Mouse (Mus musculus) limb, embryonic 15.5 days (tissue): Measurements from ENCODE around the gene Arhgap17. TPM values are rescaled to one million over a fixed set of nuclear protein-coding genes. Genes with fewer than 3 reads are reported as not detected.

Experiments used
- ATAC-seq: fragments of 200-750 bp; cut with Nextera tagmentation; 2 replicates; pipeline ENCODE4 v1.8.0; 2017; ENCODE audit warnings: low read depth, moderate TSS enrichment; ENCODE audit not compliant: insufficient number of reproducible peaks, low FRiP score, low TSS enrichment
- H3K27ac ChIP-seq: fragments of 300-500 bp; sonication (generic); 2 replicates; pipeline ENCODE4 v1.5.1; 2015; ENCODE audit warnings: moderate library complexity, mild to moderate bottlenecking, inconsistent platforms
- H3K27me3 ChIP-seq: fragments of 300-500 bp; sonication (generic); 2 replicates; pipeline ENCODE4 v1.6.1; 2015; ENCODE audit warnings: inconsistent platforms
- H3K36me3 ChIP-seq: fragments of 300-500 bp; sonication (generic); 2 replicates; pipeline ENCODE4 v1.6.1; 2015; ENCODE audit warnings: inconsistent platforms
- H3K4me1 ChIP-seq: fragments of 300-500 bp; sonication (generic); 2 replicates; pipeline ENCODE4 v1.6.1; 2015; ENCODE audit warnings: inconsistent platforms
- H3K4me2 ChIP-seq: fragments of 300-500 bp; sonication (generic); 2 replicates; pipeline ENCODE4 v1.6.1; 2015; ENCODE audit warnings: mild to moderate bottlenecking, inconsistent platforms
- H3K4me3 ChIP-seq: fragments of 300-500 bp; sonication (generic); 2 replicates; pipeline ENCODE4 v1.5.1; 2015; ENCODE audit warnings: mild to moderate bottlenecking, inconsistent platforms
- H3K9ac ChIP-seq: fragments of 300-500 bp; sonication (generic); 2 replicates; pipeline ENCODE4 v1.6.1; 2015; ENCODE audit warnings: inconsistent platforms
- H3K9me3 ChIP-seq: fragments of 300-500 bp; sonication (generic); 2 replicates; pipeline ENCODE4 v1.6.1; 2016; ENCODE audit warnings: inconsistent platforms
- WGBS: fragments of 180-500 bp; shearing (Covaris S2); methylation state at CpG from one replicate; pipeline ENCODE4 v1.1.7; 2015; 5-methylcytosine and 5-hydroxymethylcytosine counted together
- polyA plus RNA-seq: library from polyadenylated mRNA; unstranded; fragments of >200 nt; fragmentation: Nextera tagmentation; extraction: Ambion mirVana; gene quantifications from 2 replicates; pipeline ENCODE4 v1.2.1, GENCODE M21; 2015

Arhgap17 gene
- polyA plus RNA-seq, 1 experiment from 2014 or later: 19.6 TPM

DNA sequence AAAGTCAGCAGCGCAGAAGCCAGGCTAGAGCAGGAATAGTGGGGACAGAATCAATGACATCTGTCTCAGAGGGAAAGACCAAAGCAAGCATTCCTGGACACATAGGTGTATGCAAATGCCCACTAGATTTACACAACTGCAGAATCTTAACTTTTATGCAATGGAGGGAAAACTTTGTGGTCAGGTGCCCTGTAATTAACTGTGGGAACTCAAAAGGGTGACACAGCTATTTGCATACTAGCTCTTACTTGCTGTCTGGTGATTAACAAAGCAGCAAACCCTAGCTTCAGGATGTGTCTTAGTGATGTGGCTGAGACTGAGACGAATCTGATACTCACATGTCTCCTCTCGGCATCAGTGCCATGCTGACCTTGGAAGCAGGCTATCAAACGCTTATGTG lies 42.8 kb downstream of the Arhgap17 start:
- peaks cover 23% of the 10 kb centered on the region for H3K4me1 ChIP-seq
- no peak for ATAC-seq
- no peaks in the 10 kb centered on the region for H3K27me3 ChIP-seq
- H3K27ac ChIP-seq: no peak overlapping the region
- WGBS: 87% methylated on average over 4 of the region's 4 CpGs
- no peaks in the 10 kb centered on the region for H3K9me3 ChIP-seq
- no peak overlapping the region for H3K9ac ChIP-seq
- H3K4me2 ChIP-seq: no peak overlapping the region
- peaks cover 42% of the 10 kb centered on the region for H3K36me3 ChIP-seq
- H3K4me3 ChIP-seq: no peak overlapping the region

DNA sequence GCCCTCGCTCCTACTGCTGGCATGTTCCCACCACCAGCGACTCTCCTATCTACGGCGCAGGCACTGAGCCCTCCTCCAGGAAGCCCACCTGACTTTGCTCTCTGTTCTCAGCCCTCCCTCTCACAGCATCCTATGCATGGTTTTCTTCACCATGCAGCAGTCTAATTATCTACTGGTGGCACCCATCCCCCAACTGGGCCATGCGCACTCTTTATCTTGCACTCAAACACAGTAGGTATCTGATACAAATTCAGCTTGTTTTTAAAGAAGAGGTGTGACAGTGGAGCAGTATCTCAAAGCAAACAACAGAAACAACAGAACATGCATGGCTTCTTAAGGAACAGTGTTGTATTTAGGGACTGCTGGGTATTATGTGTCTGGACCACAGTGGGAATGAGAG lies 43.7 kb downstream of the Arhgap17 start:
- 96% methylated on average over 5 of the region's 5 CpGs for WGBS
- Histone ChIP-seq H3K36me3 (peaks cover 51% of the 10 kb centered on the region), H3K4me2 (no peak overlapping the region), H3K4me3 (no peak overlapping the region), H3K27ac (no peak overlapping the region), H3K4me1 (peaks cover 20% of the 10 kb centered on the region), H3K27me3 (no peaks in the 10 kb centered on the region), H3K9me3 (no peaks in the 10 kb centered on the region), H3K9ac (no peak overlapping the region)
- no peak for ATAC-seq

DNA sequence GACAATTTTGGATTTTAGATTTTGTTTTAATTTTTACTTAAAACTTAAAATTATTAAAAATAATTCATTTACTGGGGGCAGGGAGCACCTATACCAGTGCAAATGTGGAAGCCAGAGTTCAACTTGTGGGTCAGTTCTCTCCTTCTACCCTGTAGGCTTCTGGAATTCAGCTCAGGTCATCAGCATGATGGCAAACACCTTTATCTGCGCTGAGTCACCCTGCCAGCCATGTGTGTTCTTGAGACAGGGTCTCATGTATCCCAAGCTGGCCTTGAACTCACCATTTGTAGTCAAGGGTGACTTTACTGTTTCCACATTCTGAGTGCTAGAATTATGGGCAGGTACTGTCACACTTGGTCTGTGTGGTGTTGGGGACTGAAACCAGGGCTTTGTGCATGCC lies 45.6 kb downstream of the Arhgap17 start:
- ATAC-seq: no peak
- 97% methylated on average over 1 of the region's 1 CpGs for WGBS

DNA sequence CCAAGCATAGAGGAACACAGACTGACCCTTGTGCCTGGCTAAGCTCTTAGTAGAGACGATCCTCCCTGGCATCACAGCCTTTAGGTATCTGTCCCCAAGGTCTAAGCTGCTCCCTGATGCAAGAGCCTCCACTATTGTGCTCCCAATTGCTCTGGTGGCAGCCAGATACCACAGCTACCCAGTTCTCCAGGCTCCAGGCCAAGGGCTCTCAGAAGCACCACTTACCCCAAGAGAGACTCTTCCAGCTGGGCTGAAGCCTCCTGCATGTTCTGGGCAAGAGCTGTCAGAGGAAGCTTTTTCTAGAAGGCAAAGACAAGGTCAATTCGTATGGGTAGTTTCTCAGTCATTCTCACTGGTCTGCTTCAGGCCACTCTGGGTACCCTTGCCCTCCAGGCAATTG lies 46.3 kb downstream of the Arhgap17 start:
- H3K27ac ChIP-seq: no peak overlapping the region
- peaks cover 71% of the 10 kb centered on the region for H3K36me3 ChIP-seq
- H3K4me2 ChIP-seq: no peak overlapping the region
- H3K9ac ChIP-seq: no peak overlapping the region
- WGBS: 87% methylated on average over 2 of the region's 2 CpGs
- no peak for ATAC-seq
- H3K27me3 ChIP-seq: no peaks in the 10 kb centered on the region
- no peaks in the 10 kb centered on the region for H3K9me3 ChIP-seq
- H3K4me3 ChIP-seq: no peak overlapping the region
- peaks cover 8% of the 10 kb centered on the region; the same call in 1 of the 2 replicates for H3K4me1 ChIP-seq

More for the DNA sequence above, 45.6 kb downstream of the Arhgap17 start:
- Histone ChIP-seq H3K9me3 (no peaks in the 10 kb centered on the region), H3K27me3 (no peaks in the 10 kb centered on the region), H3K4me2 (no peak overlapping the region), H3K4me1 (peaks cover 10% of the 10 kb centered on the region; the same call in 1 of the 2 replicates), H3K4me3 (no peak overlapping the region), H3K27ac (no peak overlapping the region), H3K36me3 (peaks cover 64% of the 10 kb centered on the region), H3K9ac (no peak overlapping the region)

DNA sequence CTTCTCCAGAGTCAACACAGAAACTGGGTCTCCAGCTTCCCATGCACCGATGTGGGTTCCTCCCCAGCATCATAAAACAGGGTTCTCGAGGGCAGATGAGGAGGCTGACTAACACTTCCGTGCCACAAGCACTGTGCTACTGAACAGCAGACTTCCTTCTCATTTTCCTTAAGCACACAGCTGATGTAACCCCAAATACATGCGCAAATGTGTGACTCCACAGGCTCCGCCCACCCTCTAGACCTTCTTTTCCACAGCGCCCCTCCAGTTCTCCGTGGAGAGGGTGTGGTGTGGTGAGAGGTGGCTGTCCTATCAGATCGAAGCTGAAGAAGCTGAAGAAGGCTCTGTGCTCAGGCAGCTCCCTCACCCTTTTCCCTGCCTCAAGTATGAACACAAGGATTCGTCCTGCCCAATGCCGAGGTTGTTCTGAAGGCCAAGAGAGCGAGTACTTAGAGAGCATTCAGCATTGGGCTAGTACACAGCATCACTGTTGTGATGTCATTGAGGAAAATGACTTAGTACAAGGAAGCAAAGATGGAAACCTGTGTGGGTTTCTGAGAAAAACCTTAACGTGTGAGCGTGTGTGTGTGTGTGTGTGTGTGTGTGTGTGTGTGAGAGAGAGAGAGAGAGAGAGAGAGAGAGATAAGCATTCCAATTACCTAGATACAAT lies 47.1 kb downstream of the Arhgap17 start:
- H3K4me1 ChIP-seq: 0 out of 2 replicates have a peak, but pooled peaks cover under 1% of the 10 kb centered on the region
- no peak for ATAC-seq

DNA sequence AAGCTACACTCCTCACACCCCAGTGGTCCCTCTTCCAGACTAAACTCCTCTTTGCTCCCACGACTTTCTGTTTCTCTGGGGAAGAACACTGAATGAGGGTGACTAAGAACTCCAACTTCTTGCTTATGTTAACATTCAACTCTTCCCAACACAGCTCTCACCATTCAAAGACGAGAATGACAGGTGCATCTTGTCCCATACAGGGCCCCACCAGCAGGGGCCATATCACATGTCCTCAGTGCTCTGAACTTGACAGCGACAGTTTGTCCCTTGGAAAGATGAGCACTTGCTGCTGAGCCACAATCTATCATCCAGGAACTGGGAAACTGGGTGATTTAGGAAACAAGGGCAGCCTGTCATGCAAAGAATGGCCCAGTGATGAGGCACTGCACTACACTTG lies 57.0 kb downstream of the Arhgap17 start:
- H3K27me3 ChIP-seq: no peaks in the 10 kb centered on the region
- no peak overlapping the region for H3K4me2 ChIP-seq
- no peak overlapping the region for H3K4me3 ChIP-seq
- H3K4me1 ChIP-seq: no peaks in the 10 kb centered on the region
- WGBS: 88% methylated on average over 3 of the region's 3 CpGs
- H3K36me3 ChIP-seq: peaks cover 84% of the 10 kb centered on the region
- H3K9ac ChIP-seq: no peak overlapping the region
- ATAC-seq: no peak
- no peaks in the 10 kb centered on the region for H3K9me3 ChIP-seq
- no peak overlapping the region for H3K27ac ChIP-seq

More for the DNA sequence above, 47.1 kb downstream of the Arhgap17 start:
- Histone ChIP-seq H3K27me3 (no peaks in the 10 kb centered on the region), H3K27ac (no peak overlapping the region), H3K9ac (no peak overlapping the region), H3K4me2 (no peak overlapping the region), H3K4me3 (no peak overlapping the region), H3K9me3 (no peaks in the 10 kb centered on the region), H3K36me3 (peaks cover 76% of the 10 kb centered on the region)
- 86% methylated on average over 13 of the region's 13 CpGs for WGBS

DNA sequence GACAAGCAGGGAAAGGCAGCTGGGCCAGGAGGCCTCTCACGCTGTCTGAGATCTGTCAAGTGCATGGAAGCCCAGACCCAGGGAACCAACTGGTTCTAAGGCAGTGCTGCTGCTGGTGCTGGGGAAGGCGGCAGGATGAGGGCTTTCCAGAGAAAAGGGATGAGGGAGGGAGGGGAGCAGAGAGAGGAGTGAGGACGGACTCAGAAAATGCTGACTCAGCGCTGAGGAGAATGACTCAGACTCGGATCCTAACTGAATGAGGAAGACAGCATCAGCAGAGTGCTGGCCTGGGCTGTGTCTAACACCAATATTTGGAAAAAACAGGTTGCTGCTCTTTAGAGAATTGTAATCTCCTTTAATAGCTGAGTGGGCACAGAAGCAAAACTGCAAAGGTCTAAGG lies 57.9 kb downstream of the Arhgap17 start:
- Histone ChIP-seq H3K27me3 (no peaks in the 10 kb centered on the region), H3K9me3 (no peaks in the 10 kb centered on the region), H3K4me1 (no peaks in the 10 kb centered on the region), H3K4me2 (no peak overlapping the region), H3K9ac (no peak overlapping the region), H3K4me3 (no peak overlapping the region), H3K36me3 (peaks cover 86% of the 10 kb centered on the region), H3K27ac (no peak overlapping the region)
- 78% methylated on average over 5 of the region's 5 CpGs for WGBS
- no peak for ATAC-seq

DNA sequence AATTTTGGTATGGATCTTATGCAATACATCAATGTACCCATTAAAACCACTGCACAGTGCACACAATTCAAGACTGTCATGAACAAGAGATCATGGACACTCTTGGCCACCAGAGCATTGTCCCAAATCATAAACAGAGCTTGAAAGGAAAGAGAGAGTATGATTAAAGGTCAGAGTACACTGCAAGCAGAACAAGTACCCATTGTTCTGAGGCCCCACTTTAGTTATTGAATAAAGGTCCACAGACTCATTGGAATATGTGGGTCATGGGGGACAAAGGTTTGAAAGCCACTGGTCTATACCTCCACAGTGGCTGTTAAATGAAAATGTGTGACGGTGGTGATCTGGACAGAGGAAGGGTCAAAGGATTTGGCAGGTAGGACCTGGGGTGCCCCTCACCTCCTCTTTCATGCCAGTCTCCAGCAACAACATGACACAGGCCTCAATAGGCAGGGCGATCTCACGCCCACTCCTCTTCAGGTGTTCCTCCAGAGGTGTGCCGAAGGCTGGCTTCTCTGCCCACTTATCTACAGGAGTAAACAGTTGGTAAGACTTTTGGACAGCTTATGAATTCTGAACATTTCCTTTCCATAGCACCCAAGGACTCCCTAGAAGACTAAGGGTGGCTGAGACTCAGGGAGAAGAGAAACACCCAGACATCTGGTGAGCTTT lies 61.7 kb downstream of the Arhgap17 start:
- Histone ChIP-seq H3K4me2 (no peak overlapping the region), H3K9ac (no peak overlapping the region), H3K9me3 (no peaks in the 10 kb centered on the region), H3K27me3 (no peaks in the 10 kb centered on the region), H3K36me3 (peaks cover 90% of the 10 kb centered on the region), H3K4me3 (no peak overlapping the region), H3K4me1 (no peaks in the 10 kb centered on the region), H3K27ac (no peak overlapping the region)
- WGBS: 92% methylated on average over 4 of the region's 4 CpGs
- no peak for ATAC-seq

DNA sequence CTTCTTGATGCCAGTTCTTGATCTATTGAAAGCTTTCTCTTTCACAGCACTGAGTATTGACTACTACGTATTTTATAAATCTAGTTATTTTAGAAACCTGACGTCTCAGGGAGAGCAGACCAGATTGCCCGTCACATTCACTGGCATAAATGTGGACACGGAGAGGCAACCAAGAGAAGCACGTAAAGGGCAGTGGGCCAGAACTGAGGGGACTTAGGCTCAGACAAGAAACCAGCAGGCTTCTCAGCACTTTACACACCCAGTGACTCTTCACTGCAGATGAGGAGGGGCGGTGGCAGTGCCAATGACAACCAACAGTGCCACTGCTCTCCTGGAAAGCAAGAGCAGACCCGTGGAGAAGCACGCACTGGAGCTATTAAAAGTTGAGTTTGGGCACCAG lies 62.5 kb downstream of the Arhgap17 start:
- no peak for ATAC-seq
- Histone ChIP-seq H3K9ac (no peak overlapping the region), H3K4me1 (no peaks in the 10 kb centered on the region), H3K4me3 (no peak overlapping the region), H3K4me2 (no peak overlapping the region), H3K27ac (no peak overlapping the region), H3K9me3 (no peaks in the 10 kb centered on the region), H3K27me3 (no peaks in the 10 kb centered on the region), H3K36me3 (peaks cover 89% of the 10 kb centered on the region)
- WGBS: 95% methylated on average over 8 of the region's 8 CpGs

DNA sequence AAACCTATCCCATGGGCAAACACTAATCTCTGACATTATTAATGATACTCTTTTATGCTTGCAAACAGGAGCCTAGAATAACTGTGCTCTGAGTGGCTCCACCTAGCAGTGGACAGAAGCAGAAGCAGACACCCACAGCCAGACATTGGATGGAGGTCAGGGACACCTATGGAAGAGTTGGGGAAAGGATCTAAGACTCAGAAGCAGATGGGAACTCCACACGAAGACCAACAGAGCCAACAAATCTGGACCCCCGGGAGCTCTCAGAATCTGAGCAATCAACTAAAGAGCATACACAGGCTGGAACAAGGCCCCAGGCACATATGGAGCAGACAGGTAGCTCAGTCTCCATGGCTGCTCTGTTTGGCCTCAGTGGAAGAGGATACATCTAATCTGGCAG lies 64.3 kb downstream of the Arhgap17 start:
- Histone ChIP-seq H3K9ac (no peak overlapping the region), H3K27ac (no peak overlapping the region), H3K36me3 (peaks cover 76% of the 10 kb centered on the region), H3K27me3 (no peaks in the 10 kb centered on the region), H3K4me3 (no peak overlapping the region), H3K4me1 (no peaks in the 10 kb centered on the region), H3K4me2 (no peak overlapping the region), H3K9me3 (no peaks in the 10 kb centered on the region)
- 80% methylated on average over 2 of the region's 2 CpGs for WGBS
- ATAC-seq: no peak

DNA sequence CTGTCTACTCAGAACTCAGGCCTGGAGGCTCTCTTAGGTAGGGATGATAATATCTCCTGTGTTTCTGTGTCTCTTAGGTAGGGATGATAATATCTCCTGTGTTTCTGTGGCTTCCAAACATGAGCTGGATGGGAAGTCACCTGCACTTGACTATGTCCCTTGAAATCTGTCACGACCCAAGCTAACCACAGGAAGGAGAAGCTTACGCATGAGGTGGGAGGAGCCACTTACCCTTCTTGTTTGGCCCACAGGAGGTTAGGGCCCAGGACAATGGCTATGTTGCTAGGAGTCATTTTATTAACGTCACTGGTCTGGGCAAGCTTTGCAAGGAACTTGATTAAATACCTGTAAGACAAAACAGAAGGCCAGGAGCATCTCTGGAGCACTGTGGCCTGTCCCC lies 69.5 kb downstream of the Arhgap17 start:
- H3K27me3 ChIP-seq: no peaks in the 10 kb centered on the region
- ATAC-seq: no peak
- H3K4me2 ChIP-seq: no peak overlapping the region
- H3K4me1 ChIP-seq: no peaks in the 10 kb centered on the region
- WGBS: 77% methylated on average over 3 of the region's 3 CpGs
- H3K27ac ChIP-seq: no peak overlapping the region
- no peak overlapping the region for H3K9ac ChIP-seq
- H3K4me3 ChIP-seq: no peak overlapping the region
- H3K36me3 ChIP-seq: peaks cover 68% of the 10 kb centered on the region
- H3K9me3 ChIP-seq: no peaks in the 10 kb centered on the region

DNA sequence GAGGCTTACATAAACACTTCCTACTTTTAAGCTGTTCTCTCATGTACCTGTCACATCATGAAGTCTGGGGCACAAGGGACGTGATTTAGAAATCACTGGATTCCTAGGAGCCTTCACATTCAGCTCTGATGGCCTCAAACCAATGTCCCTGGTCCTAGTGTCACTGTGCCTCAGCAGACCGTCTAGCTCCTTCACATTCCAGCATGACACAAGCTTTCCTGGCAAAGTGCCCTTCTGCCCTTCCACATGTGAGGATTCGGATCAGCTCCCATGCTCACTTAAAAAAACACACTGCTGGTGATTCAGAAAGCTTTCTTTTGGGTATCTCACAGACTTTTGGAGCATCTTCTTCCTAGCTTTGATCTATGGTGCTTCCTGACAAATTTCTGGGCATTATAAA lies 71.5 kb downstream of the Arhgap17 start:
- Histone ChIP-seq H3K4me3 (no peak overlapping the region), H3K27ac (no peak overlapping the region), H3K4me1 (no peaks in the 10 kb centered on the region), H3K9ac (no peak overlapping the region), H3K9me3 (no peaks in the 10 kb centered on the region), H3K36me3 (peaks cover 74% of the 10 kb centered on the region), H3K4me2 (no peak overlapping the region), H3K27me3 (no peaks in the 10 kb centered on the region)
- no peak for ATAC-seq
- WGBS: 47% methylated on average over 3 of the region's 3 CpGs
